Mouse (Mus musculus) A20 (cell line): Measurements from ENCODE around the gene Dpy30.

Experiments used
- DNase-seq: peaks from one replicate; pipeline ENCODE4 v3.0.0-alpha.2; 2011; ENCODE audit warnings: low read depth, low spot score

Gene Dpy30

DNA sequence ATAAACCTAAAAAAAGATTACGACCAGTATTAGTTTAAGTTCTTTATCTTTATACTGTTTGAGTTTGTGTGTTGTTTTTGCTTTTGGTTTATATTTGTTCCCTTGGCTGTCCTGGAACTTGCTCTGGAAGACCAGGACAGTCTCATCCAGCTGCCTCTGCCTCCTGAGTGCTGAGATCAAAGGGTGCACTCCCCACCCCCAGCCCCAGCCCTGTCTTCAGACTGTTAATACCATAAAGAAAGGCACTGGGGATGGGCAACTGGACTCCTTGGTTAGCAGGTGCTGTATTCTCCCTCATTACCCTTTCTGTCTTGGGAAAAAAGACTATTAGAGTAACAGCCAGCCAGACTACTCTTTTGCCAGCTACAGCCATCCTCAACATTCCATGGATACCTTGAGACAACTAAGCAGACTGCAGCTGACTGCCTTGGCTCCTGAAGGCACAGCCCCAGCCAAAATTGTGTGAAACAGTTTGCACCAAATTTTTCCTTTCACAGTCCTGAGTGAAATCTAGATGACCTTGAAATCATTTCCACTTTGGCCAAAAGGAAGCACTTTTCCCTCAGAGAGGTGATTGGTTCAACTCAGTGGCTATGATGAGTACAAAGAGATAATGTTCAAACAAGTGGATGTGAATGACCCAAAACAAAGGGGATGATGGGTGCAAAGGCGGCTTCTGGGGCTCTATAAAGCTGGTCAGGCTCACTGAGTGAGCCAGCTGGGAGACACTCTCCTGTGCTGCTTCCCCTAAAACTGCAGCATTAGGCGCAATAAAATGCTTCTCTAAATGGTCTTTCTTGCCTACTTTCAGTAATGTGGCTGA is 59.2 kb downstream of the Dpy30 start:
- DNase-seq = no peak

DNA sequence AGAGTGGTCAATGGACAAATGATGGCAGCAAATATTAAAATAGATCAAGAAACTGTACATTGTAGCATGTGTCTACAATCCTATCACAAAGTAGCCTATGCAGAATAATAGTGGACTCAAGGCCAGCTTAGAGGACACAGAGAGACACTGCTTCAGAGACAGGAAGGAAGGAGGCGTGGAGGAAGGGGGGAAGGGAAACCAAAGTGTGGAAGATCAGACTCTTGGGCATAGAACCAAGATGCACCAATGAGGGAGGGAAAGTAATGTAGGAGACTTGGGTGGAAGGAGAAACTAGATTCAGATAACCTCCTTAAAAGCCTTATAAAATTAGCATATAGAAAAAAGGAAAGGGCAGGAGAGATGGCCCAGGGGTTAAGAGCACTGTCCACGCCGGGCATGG is 61.3 kb downstream of the Dpy30 start:
- no peak for DNase-seq
